Mouse (Mus musculus): ENCODE data around the gene Ryk.

GRCm38 (mm10) chr9:102914583-102914982, 79.9 kb downstream of the Ryk start:
- no peak for TF ChIP-seq CTCF (IDR thresholded peaks at IDR 0.05; ENCODE audit: borderline replicate concordance, control insufficient read depth, extremely low read depth, insufficient read depth, low read length, poor library complexity)
- TF ChIP-seq POLR2A (IDR thresholded peaks at IDR 0.05; ENCODE audit: control insufficient read depth, extremely low read depth, insufficient read depth, low read length, poor library complexity), result no peak
